Mouse (Mus musculus): Measurements from ENCODE around the gene Secisbp2. TPM values are rescaled to one million over a fixed set of nuclear protein-coding genes. Genes with fewer than 3 reads are reported as not detected.

The Secisbp2 gene
- polyA plus RNA-seq, 1 experiment from 2014 or later: 32.0 TPM

- ATAC-seq (ENCODE audit: low FRiP score, low read depth): no peak
These were observed 74.6 kb downstream of the Secisbp2 start for GRCm38 (mm10) chr13:51725926-51726574.

GRCm38 (mm10) chr13:51727364-51727763 lies 75.9 kb downstream of the Secisbp2 start:
- WGBS: 80% methylated on average over 6 of the region's 7 CpGs
- H3K4me2 ChIP-seq: no peak overlapping the region
- H3K9me3 ChIP-seq: no peaks in the 10 kb centered on the region
- no peak for ATAC-seq (ENCODE audit: low FRiP score, low read depth)
- no peak overlapping the region for H3K9ac ChIP-seq
- peaks cover 24% of the 10 kb centered on the region for H3K4me1 ChIP-seq (replicated peaks)
- H3K4me3 ChIP-seq: no peak overlapping the region
- no peak overlapping the region for H3K27ac ChIP-seq (replicated peaks)
- no peaks in the 10 kb centered on the region for H3K27me3 ChIP-seq
- no peaks in the 10 kb centered on the region for H3K36me3 ChIP-seq

More at GRCm38 (mm10) chr13:51725926-51726574, 74.6 kb downstream of the Secisbp2 start:
- Histone ChIP-seq H3K27me3 (no peaks in the 10 kb centered on the region), H3K4me1 (replicated peaks) (peaks cover 12% of the 10 kb centered on the region), H3K4me2 (no peak overlapping the region), H3K9ac (no peak overlapping the region), H3K4me3 (no peak overlapping the region), H3K36me3 (no peaks in the 10 kb centered on the region), H3K27ac (replicated peaks) (no peak overlapping the region), H3K9me3 (no peaks in the 10 kb centered on the region)
- WGBS: 76% methylated on average over 8 of the region's 8 CpGs

- Histone ChIP-seq H3K27me3 (no peaks in the 10 kb centered on the region), H3K4me2 (no peak overlapping the region), H3K4me3 (no peak overlapping the region), H3K27ac (replicated peaks) (no peak overlapping the region), H3K9me3 (no peaks in the 10 kb centered on the region), H3K36me3 (no peaks in the 10 kb centered on the region), H3K4me1 (replicated peaks) (peaks cover 28% of the 10 kb centered on the region), H3K9ac (no peak overlapping the region)
- 14% methylated on average over 4 of the region's 4 CpGs for WGBS
- no peak for ATAC-seq (ENCODE audit: low FRiP score, low read depth)
These were observed 78.4 kb downstream of the Secisbp2 start for GRCm38 (mm10) chr13:51729887-51730361.

- no peaks in the 10 kb centered on the region for H3K27me3 ChIP-seq
- no peaks in the 10 kb centered on the region for H3K9me3 ChIP-seq
- peaks cover 23% of the 10 kb centered on the region for H3K4me1 ChIP-seq (replicated peaks)
- WGBS: 91% methylated on average over 7 of the region's 7 CpGs
- no peak overlapping the region for H3K4me3 ChIP-seq
- no peak overlapping the region for H3K27ac ChIP-seq (replicated peaks)
- no peak overlapping the region for H3K4me2 ChIP-seq
- ATAC-seq (ENCODE audit: low FRiP score, low read depth): 0 out of 2 replicates have a peak, but pooled peaks have one; percentile 4
- no peaks in the 10 kb centered on the region for H3K36me3 ChIP-seq
- H3K9ac ChIP-seq: no peak overlapping the region
These were observed 80.0 kb downstream of the Secisbp2 start for GRCm38 (mm10) chr13:51731474-51731873.

GRCm38 (mm10) chr13:51732097-51732664 lies 80.7 kb downstream of the Secisbp2 start:
- H3K4me1 ChIP-seq (replicated peaks): peaks cover 23% of the 10 kb centered on the region
- 0 out of 2 replicates have a peak, but pooled peaks have one; percentile 50 for ATAC-seq (ENCODE audit: low FRiP score, low read depth)
- no peak overlapping the region for H3K9ac ChIP-seq
- H3K27me3 ChIP-seq: no peaks in the 10 kb centered on the region
- H3K4me2 ChIP-seq: no peak overlapping the region
- no peaks in the 10 kb centered on the region for H3K9me3 ChIP-seq
- no peak overlapping the region for H3K4me3 ChIP-seq
- H3K36me3 ChIP-seq: no peaks in the 10 kb centered on the region
- 49% methylated on average over 14 of the region's 14 CpGs for WGBS
- H3K27ac ChIP-seq (replicated peaks): peak overlapping the region; percentile 16; the same call in 1 of the 2 replicates

Other genes starting within 250 kb of the Secisbp2 start
- 15.3 and 15.9 TPM in 2 replicates for gene S1pr3, start 243.1 kb upstream of the Secisbp2 start, polyA plus RNA-seq (2015; fragmentation: Nextera tagmentation; extraction: Ambion mirVana)
- gene Shc3, start 82.3 kb upstream of the Secisbp2 start, polyA plus RNA-seq (2015; fragmentation: Nextera tagmentation; extraction: Ambion mirVana): 7.3 and 8.4 TPM in 2 replicates
- gene Cks2, start 6.5 kb upstream of the Secisbp2 start, polyA plus RNA-seq (2015; fragmentation: Nextera tagmentation; extraction: Ambion mirVana): 54.9 and 73.6 TPM in 2 replicates
- 14.3 and 14.8 TPM in 2 replicates for gene Sema4d, start 142.1 kb downstream of the Secisbp2 start, polyA plus RNA-seq (2015; fragmentation: Nextera tagmentation; extraction: Ambion mirVana)
- gene Gadd45g, start 195.0 kb downstream of the Secisbp2 start, polyA plus RNA-seq (2015; fragmentation: Nextera tagmentation; extraction: Ambion mirVana): 57.9 and 89.0 TPM in 2 replicates

Measured in hindbrain, embryonic 15.5 days (tissue).